Mouse (Mus musculus): ENCODE measurements around the gene Mlf2.

Gene Mlf2

GRCm38 (mm10) chr6:124932314-124932695 lies 1.1 kb downstream of the Mlf2 start:
- DNase-seq (ENCODE audit: low spot score in 2 of 2), result no peak

DNA sequence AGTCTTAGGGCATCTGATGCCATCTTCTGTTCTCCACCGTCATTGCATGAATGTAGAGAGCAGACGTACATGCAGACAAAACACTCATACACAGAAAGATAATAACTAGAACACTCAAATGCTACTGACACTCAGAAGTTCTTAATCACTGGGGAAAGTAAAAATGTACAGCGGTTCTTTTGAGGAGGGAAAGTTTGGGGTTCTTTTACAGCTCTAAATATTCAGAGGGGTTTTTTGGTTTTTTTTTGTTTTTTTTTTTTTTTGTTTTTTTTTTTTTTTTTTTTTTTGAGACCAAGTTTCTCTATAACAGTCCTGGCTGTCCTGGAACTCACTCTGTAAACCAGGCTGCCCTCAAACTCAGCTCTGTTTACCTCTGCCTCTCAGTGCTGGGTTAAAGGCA lies 1.9 kb downstream of the Mlf2 start:
- DNase-seq (ENCODE audit: low spot score in 2 of 2), result no peak

GRCm38 (mm10) chr6:124934670-124935069 lies 3.5 kb downstream of the Mlf2 start:
- no peak for DNase-seq (ENCODE audit: low spot score in 2 of 2)

GRCm38 (mm10) chr6:124936681-124937080 lies 5.5 kb downstream of the Mlf2 start:
- no peak for DNase-seq (ENCODE audit: low spot score in 2 of 2)

DNA sequence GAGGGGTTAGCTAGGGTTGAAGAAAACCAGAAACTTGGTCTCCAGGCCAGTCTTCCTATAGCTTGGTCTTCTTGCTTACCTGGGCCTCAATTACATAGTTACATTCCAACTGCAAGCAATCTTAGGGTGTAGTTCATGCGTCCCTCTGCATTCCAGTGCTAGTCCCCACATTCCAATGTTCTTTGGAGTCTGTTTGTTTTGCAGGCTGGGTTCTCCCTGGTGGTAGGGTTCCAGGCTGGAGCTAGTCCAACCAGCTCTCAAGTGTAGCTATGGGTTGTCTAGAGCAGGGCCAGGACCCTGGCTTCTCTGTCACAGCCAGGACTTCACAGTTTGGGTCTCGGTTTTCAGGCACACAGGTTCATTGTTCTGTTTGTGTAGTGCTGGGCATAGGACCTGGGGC lies 6.3 kb downstream of the Mlf2 start:
- no peak for DNase-seq (ENCODE audit: low spot score in 2 of 2)

GRCm38 (mm10) chr6:124938554-124938953 lies 7.4 kb downstream of the Mlf2 start:
- DNase-seq (ENCODE audit: low spot score in 2 of 2), result no peak

DNA sequence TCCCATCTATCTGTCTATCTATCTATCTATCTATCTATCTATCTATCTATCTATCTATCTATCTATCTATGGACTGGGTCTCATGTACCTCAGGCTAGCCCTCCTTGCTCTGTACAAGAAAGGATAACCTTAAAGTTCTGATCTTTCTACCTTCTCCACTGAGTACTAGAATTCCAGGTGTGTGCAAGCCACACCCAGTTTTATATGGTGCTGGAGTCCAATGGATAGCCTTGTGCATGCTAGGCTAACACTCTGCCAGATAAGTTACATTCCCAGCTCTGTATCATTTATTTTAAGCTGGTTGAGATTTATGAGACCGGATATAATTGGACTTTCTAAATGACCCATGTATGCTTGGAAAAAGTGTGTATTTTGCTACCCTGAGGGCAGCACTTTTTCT lies 10.5 kb downstream of the Mlf2 start:
- no peak for DNase-seq (ENCODE audit: low spot score in 2 of 2)

GRCm38 (mm10) chr6:124943526-124943925 lies 12.3 kb downstream of the Mlf2 start:
- DNase-seq (ENCODE audit: low spot score in 2 of 2), result no peak

DNA sequence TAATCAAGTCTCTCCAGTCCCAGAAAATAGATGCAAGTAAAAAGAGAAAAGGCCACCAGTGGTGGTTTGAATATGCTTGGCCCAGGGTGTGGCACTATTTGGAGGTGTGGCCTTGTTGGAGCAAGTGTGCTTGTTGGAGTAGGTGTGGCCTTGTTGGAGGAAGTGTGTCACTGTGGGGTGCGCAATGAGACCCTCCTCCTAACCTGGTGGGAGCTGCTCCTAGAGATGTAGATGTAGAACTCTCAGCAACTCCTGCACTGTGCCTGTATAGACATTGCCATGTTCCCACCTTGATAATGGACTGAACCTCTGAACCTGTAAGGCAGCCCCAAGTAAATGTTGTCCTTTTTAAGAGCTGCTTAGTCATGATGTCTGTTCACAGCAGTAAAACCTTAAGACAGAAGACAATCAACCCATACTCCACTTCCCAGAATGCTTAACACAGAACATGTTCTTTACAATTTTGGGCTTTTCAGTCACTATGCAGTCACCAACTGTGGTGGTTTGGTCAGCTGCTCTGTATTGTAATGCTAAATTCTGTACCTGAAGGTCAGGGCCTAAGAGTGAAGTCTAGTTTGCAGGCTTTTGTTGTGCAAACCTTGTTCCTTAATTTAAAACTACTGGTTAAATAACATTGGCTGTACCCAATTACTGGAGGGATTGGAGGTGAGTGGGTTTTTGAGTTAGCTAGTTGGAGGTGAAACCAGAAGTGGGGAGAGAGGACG lies 23.0 kb downstream of the Mlf2 start:
- DNase-seq (ENCODE audit: low spot score in 2 of 2), result no peak

- no peak for DNase-seq (ENCODE audit: low spot score in 2 of 2)
These were observed 24.0 kb downstream of the Mlf2 start for GRCm38 (mm10) chr6:124955212-124955611.

GRCm38 (mm10) chr6:124958127-124958526 lies 26.9 kb downstream of the Mlf2 start:
- DNase-seq (ENCODE audit: low spot score in 2 of 2), result no peak

GRCm38 (mm10) chr6:124959960-124960359 lies 28.8 kb downstream of the Mlf2 start:
- no peak for DNase-seq (ENCODE audit: low spot score in 2 of 2)

- no peak for DNase-seq (ENCODE audit: low spot score in 2 of 2)
These were observed 29.8 kb downstream of the Mlf2 start for GRCm38 (mm10) chr6:124961021-124961420.

- peak in 1 of 2 experiments; percentile 15 for DNase-seq (ENCODE audit: low spot score in 2 of 2)
These were observed 33.5 kb downstream of the Mlf2 start for GRCm38 (mm10) chr6:124964638-124965037.

GRCm38 (mm10) chr6:124965088-124965719 lies 34.0 kb downstream of the Mlf2 start, which contains the start of gene Cops7a:
Gene Cops7a, minus strand, starts transcription at chr6:124965538.
- DNase-seq (ENCODE audit: low spot score in 2 of 2), result peak; percentile 88 to 91

- no peak for DNase-seq (ENCODE audit: low spot score in 2 of 2)
These were observed 34.6 kb downstream of the Mlf2 start for GRCm38 (mm10) chr6:124965747-124966146.

GRCm38 (mm10) chr6:124966466-124967118 lies 35.4 kb downstream of the Mlf2 start:
- DNase-seq (ENCODE audit: low spot score in 2 of 2), result no peak

DNA sequence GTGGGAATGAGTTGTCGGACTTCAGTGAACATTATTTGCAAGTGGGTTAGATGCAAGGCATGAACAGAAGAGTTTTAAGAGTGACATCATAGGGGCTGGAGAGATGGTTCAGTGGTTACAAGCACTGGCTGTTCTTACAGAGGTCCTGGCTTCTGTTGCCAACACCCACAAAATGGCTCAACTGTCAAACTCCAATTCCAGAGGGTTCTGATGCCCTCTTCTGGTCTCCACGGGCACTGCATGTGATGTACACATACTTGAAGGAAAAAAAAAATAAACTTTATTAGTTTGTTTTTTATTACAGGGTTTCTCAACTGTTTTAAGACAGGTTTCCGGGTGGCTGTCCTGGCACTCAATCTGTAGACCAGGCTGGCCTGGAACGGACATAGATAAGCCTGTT lies 36.6 kb downstream of the Mlf2 start:
- peak in 1 of 2 experiments; percentile 23 for DNase-seq (ENCODE audit: low spot score in 2 of 2)

Measured in frontal cortex, postnatal 25 days (tissue).